Mouse (Mus musculus): ENCODE data around the gene Msl1. TPM values are rescaled to one million over a fixed set of nuclear protein-coding genes. Genes with fewer than 3 reads are reported as not detected.
A peak's percentile ranks its signal among the peaks of the same experiment; 100 is the strongest.

The Msl1 gene
- polyA plus RNA-seq, 1 experiment from 2014 or later, result 28.0 TPM

GRCm38 (mm10) chr11:98750351-98751201 lies 44.7 kb upstream of the Msl1 start:
- H3K27me3 ChIP-seq (ENCODE audit: control insufficient read depth, insufficient read depth, low read length), result no peaks in the 10 kb centered on the region
- H3K27ac ChIP-seq (ENCODE audit: low read depth, low read length), result peak overlapping the region; percentile 92
- no peaks in the 10 kb centered on the region for H3K9me3 ChIP-seq (ENCODE audit: control insufficient read depth, low read length)
- peak overlapping the region; percentile 59 for H3K9ac ChIP-seq (ENCODE audit: low read depth, low read length)
- ATAC-seq (ENCODE audit: low FRiP score) (no peak), DNase-seq (ENCODE audit: low spot score) (peak; percentile 31)
- peaks cover 58% of the 10 kb centered on the region for H3K4me1 ChIP-seq (replicated peaks; ENCODE audit: control insufficient read depth, insufficient read depth, low read length)
- H3K4me3 ChIP-seq (ENCODE audit: low read depth, low read length), result no peak overlapping the region
- 42% methylated on average over 16 of the region's 17 CpGs for WGBS
- H3K4me2 ChIP-seq (replicated peaks; ENCODE audit: low read depth, low read length), result 0 out of 2 replicates have a peak overlapping the region, but pooled peaks have one; percentile 21
- H3K36me3 ChIP-seq (ENCODE audit: control insufficient read depth, insufficient read depth, low read length), result 0 out of 2 replicates have a peak, but pooled peaks cover 3% of the 10 kb centered on the region

GRCm38 (mm10) chr11:98751221-98751782 lies 44.0 kb upstream of the Msl1 start:
- DNase-seq (ENCODE audit: low spot score), result no peak
- ATAC-seq (ENCODE audit: low FRiP score), result no peak
- Histone ChIP-seq H3K9ac (ENCODE audit: low read depth, low read length) (peak overlapping the region; percentile 42), H3K27ac (ENCODE audit: low read depth, low read length) (peak overlapping the region; percentile 92), H3K4me1 (replicated peaks; ENCODE audit: control insufficient read depth, insufficient read depth, low read length) (peaks cover 53% of the 10 kb centered on the region), H3K4me2 (replicated peaks; ENCODE audit: low read depth, low read length) (no peak overlapping the region), H3K4me3 (ENCODE audit: low read depth, low read length) (no peak overlapping the region), H3K9me3 (ENCODE audit: control insufficient read depth, low read length) (no peaks in the 10 kb centered on the region), H3K27me3 (ENCODE audit: control insufficient read depth, insufficient read depth, low read length) (no peaks in the 10 kb centered on the region), H3K36me3 (ENCODE audit: control insufficient read depth, insufficient read depth, low read length) (0 out of 2 replicates have a peak, but pooled peaks cover 3% of the 10 kb centered on the region)
- WGBS, result 58% methylated on average over 6 of the region's 6 CpGs

GRCm38 (mm10) chr11:98752562-98753140 lies 42.7 kb upstream of the Msl1 start:
- H3K4me2 ChIP-seq (replicated peaks; ENCODE audit: low read depth, low read length), result no peak overlapping the region
- WGBS, result 90% methylated on average over 10 of the region's 10 CpGs
- H3K9me3 ChIP-seq (ENCODE audit: control insufficient read depth, low read length), result no peaks in the 10 kb centered on the region
- H3K36me3 ChIP-seq (ENCODE audit: control insufficient read depth, insufficient read depth, low read length), result 0 out of 2 replicates have a peak, but pooled peaks cover 3% of the 10 kb centered on the region
- no peaks in the 10 kb centered on the region for H3K27me3 ChIP-seq (ENCODE audit: control insufficient read depth, insufficient read depth, low read length)
- peaks cover 44% of the 10 kb centered on the region for H3K4me1 ChIP-seq (replicated peaks; ENCODE audit: control insufficient read depth, insufficient read depth, low read length)
- H3K27ac ChIP-seq (ENCODE audit: low read depth, low read length), result no peak overlapping the region
- no peak overlapping the region for H3K9ac ChIP-seq (ENCODE audit: low read depth, low read length)
- ATAC-seq (ENCODE audit: low FRiP score), result no peak
- H3K4me3 ChIP-seq (ENCODE audit: low read depth, low read length), result no peak overlapping the region
- no peak for DNase-seq (ENCODE audit: low spot score)

- H3K9me3 ChIP-seq (ENCODE audit: control insufficient read depth, low read length), result no peaks in the 10 kb centered on the region
- no peak overlapping the region for H3K9ac ChIP-seq (ENCODE audit: low read depth, low read length)
- ATAC-seq (ENCODE audit: low FRiP score) (no peak), DNase-seq (ENCODE audit: low spot score) (no peak)
- H3K27ac ChIP-seq (ENCODE audit: low read depth, low read length), result 0 out of 2 replicates have a peak overlapping the region, but pooled peaks have one; percentile 24
- 94% methylated on average over 5 of the region's 5 CpGs for WGBS
- H3K36me3 ChIP-seq (ENCODE audit: control insufficient read depth, insufficient read depth, low read length), result 0 out of 2 replicates have a peak, but pooled peaks cover 3% of the 10 kb centered on the region
- no peak overlapping the region for H3K4me3 ChIP-seq (ENCODE audit: low read depth, low read length)
- H3K27me3 ChIP-seq (ENCODE audit: control insufficient read depth, insufficient read depth, low read length), result no peaks in the 10 kb centered on the region
- peaks cover 38% of the 10 kb centered on the region for H3K4me1 ChIP-seq (replicated peaks; ENCODE audit: control insufficient read depth, insufficient read depth, low read length)
- H3K4me2 ChIP-seq (replicated peaks; ENCODE audit: low read depth, low read length), result no peak overlapping the region
These were observed 42.1 kb upstream of the Msl1 start for GRCm38 (mm10) chr11:98753264-98753663.

GRCm38 (mm10) chr11:98754151-98754620 lies 41.1 kb upstream of the Msl1 start:
- no peaks in the 10 kb centered on the region for H3K27me3 ChIP-seq (ENCODE audit: control insufficient read depth, insufficient read depth, low read length)
- no peak overlapping the region for H3K4me2 ChIP-seq (replicated peaks; ENCODE audit: low read depth, low read length)
- H3K9me3 ChIP-seq (ENCODE audit: control insufficient read depth, low read length), result no peaks in the 10 kb centered on the region
- H3K36me3 ChIP-seq (ENCODE audit: control insufficient read depth, insufficient read depth, low read length), result 0 out of 2 replicates have a peak, but pooled peaks cover 3% of the 10 kb centered on the region
- no peak overlapping the region for H3K9ac ChIP-seq (ENCODE audit: low read depth, low read length)
- H3K27ac ChIP-seq (ENCODE audit: low read depth, low read length), result no peak overlapping the region
- ATAC-seq (ENCODE audit: low FRiP score) (no peak), DNase-seq (ENCODE audit: low spot score) (no peak)
- H3K4me3 ChIP-seq (ENCODE audit: low read depth, low read length), result no peak overlapping the region
- 75% methylated on average over 9 of the region's 9 CpGs for WGBS
- H3K4me1 ChIP-seq (replicated peaks; ENCODE audit: control insufficient read depth, insufficient read depth, low read length), result peaks cover 30% of the 10 kb centered on the region

- WGBS, result 22% methylated on average over 7 of the region's 7 CpGs
- Histone ChIP-seq H3K4me1 (replicated peaks; ENCODE audit: control insufficient read depth, insufficient read depth, low read length) (peaks cover 27% of the 10 kb centered on the region), H3K4me3 (ENCODE audit: low read depth, low read length) (no peak overlapping the region), H3K9ac (ENCODE audit: low read depth, low read length) (no peak overlapping the region), H3K36me3 (ENCODE audit: control insufficient read depth, insufficient read depth, low read length) (0 out of 2 replicates have a peak, but pooled peaks cover 3% of the 10 kb centered on the region), H3K9me3 (ENCODE audit: control insufficient read depth, low read length) (no peaks in the 10 kb centered on the region), H3K27ac (ENCODE audit: low read depth, low read length) (no peak overlapping the region), H3K27me3 (ENCODE audit: control insufficient read depth, insufficient read depth, low read length) (no peaks in the 10 kb centered on the region), H3K4me2 (replicated peaks; ENCODE audit: low read depth, low read length) (no peak overlapping the region)
- peak; percentile 60 for ATAC-seq (ENCODE audit: low FRiP score)
- peak; percentile 91 for DNase-seq (ENCODE audit: low spot score)
These were observed 40.6 kb upstream of the Msl1 start for GRCm38 (mm10) chr11:98754621-98755181.

GRCm38 (mm10) chr11:98755726-98756380 lies 39.5 kb upstream of the Msl1 start:
- Histone ChIP-seq H3K9me3 (ENCODE audit: control insufficient read depth, low read length) (no peaks in the 10 kb centered on the region), H3K9ac (ENCODE audit: low read depth, low read length) (no peak overlapping the region), H3K4me3 (ENCODE audit: low read depth, low read length) (no peak overlapping the region), H3K27me3 (ENCODE audit: control insufficient read depth, insufficient read depth, low read length) (no peaks in the 10 kb centered on the region), H3K4me2 (replicated peaks; ENCODE audit: low read depth, low read length) (no peak overlapping the region), H3K36me3 (ENCODE audit: control insufficient read depth, insufficient read depth, low read length) (0 out of 2 replicates have a peak, but pooled peaks cover 3% of the 10 kb centered on the region), H3K4me1 (replicated peaks; ENCODE audit: control insufficient read depth, insufficient read depth, low read length) (peaks cover 17% of the 10 kb centered on the region), H3K27ac (ENCODE audit: low read depth, low read length) (no peak overlapping the region)
- DNase-seq (ENCODE audit: low spot score) (no peak), ATAC-seq (ENCODE audit: low FRiP score) (no peak)
- WGBS, result 90% methylated on average over 6 of the region's 6 CpGs

- 0 out of 2 replicates have a peak, but pooled peaks cover 3% of the 10 kb centered on the region for H3K36me3 ChIP-seq (ENCODE audit: control insufficient read depth, insufficient read depth, low read length)
- ATAC-seq (ENCODE audit: low FRiP score), result no peak
These were observed 38.6 kb upstream of the Msl1 start for GRCm38 (mm10) chr11:98756711-98757110.

More at GRCm38 (mm10) chr11:98756711-98757110, 38.6 kb upstream of the Msl1 start:
- Histone ChIP-seq H3K4me1 (replicated peaks; ENCODE audit: control insufficient read depth, insufficient read depth, low read length) (peaks cover 9% of the 10 kb centered on the region; the same call in 1 of the 2 replicates), H3K27ac (ENCODE audit: low read depth, low read length) (no peak overlapping the region), H3K9ac (ENCODE audit: low read depth, low read length) (no peak overlapping the region), H3K4me2 (replicated peaks; ENCODE audit: low read depth, low read length) (no peak overlapping the region), H3K9me3 (ENCODE audit: control insufficient read depth, low read length) (no peaks in the 10 kb centered on the region), H3K4me3 (ENCODE audit: low read depth, low read length) (no peak overlapping the region), H3K27me3 (ENCODE audit: control insufficient read depth, insufficient read depth, low read length) (no peaks in the 10 kb centered on the region)
- WGBS, result 92% methylated on average over 12 of the region's 12 CpGs
- DNase-seq (ENCODE audit: low spot score), result no peak

Data from hindbrain, embryonic 11.5 days (tissue).